Mouse (Mus musculus) stomach, postnatal 0 days (tissue): ENCODE data around the gene Pick1. TPM values are rescaled to one million over a fixed set of nuclear protein-coding genes. Genes with fewer than 3 reads are reported as not detected.
A peak's percentile ranks its signal among the peaks of the same experiment; 100 is the strongest.

Source experiments
- ATAC-seq: fragments of 200-750 bp; cut with Nextera tagmentation; 2 replicates; pipeline ENCODE4 v1.8.0; 2017; ENCODE audit not compliant: low FRiP score, low TSS enrichment
- DNase-seq: peaks from one replicate; pipeline ENCODE4 v3.0.0-alpha.2; 2016; ENCODE audit warnings: low spot score
- H3K27ac ChIP-seq: fragments of 300-500 bp; sonication (generic); replicated peaks from 2 replicates; pipeline ENCODE4 v1.5.1; 2014; ENCODE audit warnings: mild to moderate bottlenecking, control low read depth
- H3K27me3 ChIP-seq: fragments of 300-500 bp; sonication (generic); 2 replicates; pipeline ENCODE4 v1.6.1; 2014; ENCODE audit warnings: low read length; ENCODE audit not compliant: control insufficient read depth, insufficient read depth
- H3K36me3 ChIP-seq: fragments of 300-500 bp; sonication (generic); 2 replicates; pipeline ENCODE4 v1.6.1; 2014; ENCODE audit warnings: low read length, mixed read lengths; ENCODE audit not compliant: control insufficient read depth, insufficient read depth
- H3K4me1 ChIP-seq: fragments of 300-500 bp; sonication (generic); replicated peaks from 2 replicates; pipeline ENCODE4 v1.6.1; 2014; ENCODE audit warnings: antibody characterized with exemption; ENCODE audit not compliant: control insufficient read depth, insufficient read depth
- H3K4me2 ChIP-seq: fragments of 300-500 bp; sonication (generic); replicated peaks from 2 replicates; pipeline ENCODE4 v1.6.1; 2014; ENCODE audit warnings: low read depth, mild to moderate bottlenecking, control low read depth, moderate library complexity
- H3K4me3 ChIP-seq: fragments of 300-500 bp; sonication (generic); 2 replicates; pipeline ENCODE4 v1.5.1; 2014; ENCODE audit warnings: low read depth, low read length, control low read depth
- H3K9ac ChIP-seq: fragments of 300-500 bp; sonication (generic); 2 replicates; pipeline ENCODE4 v1.6.1; 2014; ENCODE audit warnings: mild to moderate bottlenecking, low read length, control low read depth, mixed read lengths
- H3K9me3 ChIP-seq: fragments of 300-500 bp; sonication (generic); 2 replicates; pipeline ENCODE4 v1.6.1; 2016; ENCODE audit warnings: low read length; ENCODE audit not compliant: control insufficient read depth
- CTCF ChIP-seq: IDR thresholded peaks from 2 replicates; pipeline ENCODE4 v1.5.1; 2016; ENCODE audit warnings: antibody characterized with exemption, low read depth, mild to moderate bottlenecking, moderate library complexity
- EP300 ChIP-seq: optimal IDR thresholded peaks from 2 replicates; pipeline ENCODE3; 2016; ENCODE audit warnings: antibody characterized with exemption
- WGBS: fragments of 180-500 bp; shearing (Covaris S2); extraction: QIAGEN DNeasy Blood & Tissue Kit; methylation state at CpG from one replicate; pipeline ENCODE4 v1.1.7; 2014; 5-methylcytosine and 5-hydroxymethylcytosine counted together
- polyA plus RNA-seq: library from polyadenylated mRNA; unstranded; fragments of >200 nt; fragmentation: Nextera tagmentation; extraction: Ambion mirVana; gene quantifications from 2 replicates; pipeline ENCODE4 v1.2.1, GENCODE M21; 2015

Gene Pick1
- polyA plus RNA-seq, 1 experiment from 2014 or later, result 26.7 TPM

GRCm38 (mm10) chr15:79245321-79245720 lies 16.3 kb downstream of the Pick1 start:
- DNase-seq (no peak), ATAC-seq (no peak)
- H3K4me2 ChIP-seq, result no peak overlapping the region
- H3K36me3 ChIP-seq, result peaks cover 20% of the 10 kb centered on the region
- no peak overlapping the region for H3K9ac ChIP-seq
- 88% methylated on average over 3 of the region's 3 CpGs for WGBS
- no peaks in the 10 kb centered on the region for H3K4me1 ChIP-seq
- no peak overlapping the region for H3K27ac ChIP-seq
- no peaks in the 10 kb centered on the region for H3K27me3 ChIP-seq
- no peaks in the 10 kb centered on the region for H3K9me3 ChIP-seq
- H3K4me3 ChIP-seq, result no peak overlapping the region
- no peak for TF ChIP-seq EP300
- no peak for TF ChIP-seq CTCF

GRCm38 (mm10) chr15:79250236-79250635 lies 21.3 kb downstream of the Pick1 start:
- Histone ChIP-seq H3K27ac (no peak overlapping the region), H3K4me2 (no peak overlapping the region), H3K27me3 (peaks cover 4% of the 10 kb centered on the region; the same call in 1 of the 2 replicates), H3K4me1 (no peaks in the 10 kb centered on the region; the same call in 1 of the 2 replicates), H3K9me3 (no peaks in the 10 kb centered on the region), H3K36me3 (peaks cover 13% of the 10 kb centered on the region), H3K4me3 (no peak overlapping the region), H3K9ac (no peak overlapping the region)
- 79% methylated on average over 2 of the region's 2 CpGs for WGBS
- TF ChIP-seq CTCF, result no peak
- no peak for TF ChIP-seq EP300
- DNase-seq (no peak), ATAC-seq (no peak)

GRCm38 (mm10) chr15:79251168-79251567 lies 22.2 kb downstream of the Pick1 start:
- 54% methylated on average over 7 of the region's 7 CpGs for whole genome bisulfite sequencing

DNA sequence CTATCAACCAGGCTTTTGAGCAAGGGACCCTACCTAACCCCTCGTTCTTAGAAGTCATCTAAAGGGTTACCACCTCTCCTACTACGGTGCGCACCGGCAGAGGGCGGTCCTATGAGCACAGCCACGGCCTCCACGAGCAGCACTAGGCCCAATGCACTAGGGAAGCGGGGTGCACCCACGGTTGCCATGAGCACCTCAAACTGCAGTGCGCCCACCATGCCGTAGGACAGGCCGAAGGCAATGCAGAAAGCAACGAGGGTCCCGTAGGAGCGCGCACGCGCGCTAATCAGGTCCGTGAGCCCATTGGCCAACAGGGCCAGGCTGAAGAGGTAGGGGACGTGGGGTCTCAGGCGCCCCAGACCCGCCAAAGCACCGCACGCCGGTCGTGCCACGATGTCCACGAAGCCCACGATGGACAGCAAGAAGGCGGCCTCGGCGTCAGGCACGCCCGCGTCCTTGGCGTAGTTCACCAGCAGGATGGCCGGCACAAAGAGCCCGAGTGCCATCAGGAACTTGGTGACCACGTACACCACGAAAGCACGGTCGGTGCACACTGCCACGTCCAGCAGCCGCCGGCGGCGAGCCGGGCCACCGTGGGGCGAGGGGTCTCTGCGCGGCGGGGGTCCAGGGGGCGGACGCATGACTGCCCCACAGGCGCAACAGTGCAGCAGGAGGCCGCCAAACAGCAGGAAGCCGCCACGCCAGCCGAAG lies 23.0 kb downstream of the Pick1 start:
- 3% methylated on average over 59 of the region's 61 CpGs for whole genome bisulfite sequencing
- DNase-seq (peak; percentile 50), ATAC-seq (peak; percentile 58)
- peaks cover 9% of the 10 kb centered on the region; the same call in 1 of the 2 replicates for H3K36me3 ChIP-seq
- H3K4me3 ChIP-seq, result peak overlapping the region; percentile 33
- peaks cover 4% of the 10 kb centered on the region; the same call in 1 of the 2 replicates for H3K27me3 ChIP-seq
- H3K9ac ChIP-seq, result peak overlapping the region; percentile 56
- no peak for TF ChIP-seq EP300
- peak; percentile 61 for TF ChIP-seq CTCF
- H3K4me1 ChIP-seq, result no peaks in the 10 kb centered on the region; the same call in 1 of the 2 replicates
- H3K27ac ChIP-seq, result no peak overlapping the region
- H3K9me3 ChIP-seq, result no peaks in the 10 kb centered on the region
- H3K4me2 ChIP-seq, result peak overlapping the region; percentile 64

More at GRCm38 (mm10) chr15:79251168-79251567, 22.2 kb downstream of the Pick1 start:
- H3K27ac ChIP-seq, result no peak overlapping the region
- no peak overlapping the region for H3K4me3 ChIP-seq
- peaks cover 4% of the 10 kb centered on the region; the same call in 1 of the 2 replicates for H3K27me3 ChIP-seq
- H3K4me2 ChIP-seq, result no peak overlapping the region
- no peak overlapping the region for H3K9ac ChIP-seq
- ATAC-seq (no peak), DNase-seq (no peak)
- no peaks in the 10 kb centered on the region; the same call in 1 of the 2 replicates for H3K4me1 ChIP-seq
- peaks cover 10% of the 10 kb centered on the region for H3K36me3 ChIP-seq
- TF ChIP-seq EP300, result no peak
- TF ChIP-seq CTCF, result no peak
- H3K9me3 ChIP-seq, result no peaks in the 10 kb centered on the region

DNA sequence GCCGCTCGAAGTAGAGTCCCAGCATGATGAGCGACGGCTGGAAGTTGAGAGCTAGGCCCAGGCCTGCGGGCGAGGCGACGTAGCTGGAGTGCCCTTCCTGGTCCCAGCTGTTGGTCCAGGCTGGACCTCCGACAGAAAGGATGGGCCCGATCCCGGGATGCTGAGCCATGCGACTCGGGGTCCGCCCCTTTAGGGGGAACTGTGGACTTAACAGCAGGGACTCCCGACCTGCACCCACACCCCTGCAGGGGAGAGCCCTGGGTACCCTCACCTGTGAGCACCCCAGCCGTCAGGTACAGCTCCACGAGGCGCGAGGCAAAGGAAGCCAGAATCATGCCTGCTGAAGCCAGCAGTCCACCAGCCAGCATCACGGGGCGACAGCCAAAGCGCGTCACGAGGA lies 23.6 kb downstream of the Pick1 start:
- Histone ChIP-seq H3K36me3 (peaks cover 9% of the 10 kb centered on the region; the same call in 1 of the 2 replicates), H3K27me3 (peaks cover 4% of the 10 kb centered on the region; the same call in 1 of the 2 replicates), H3K27ac (no peak overlapping the region), H3K9me3 (no peaks in the 10 kb centered on the region), H3K9ac (peak overlapping the region; percentile 56), H3K4me3 (peak overlapping the region; percentile 33), H3K4me1 (no peaks in the 10 kb centered on the region; the same call in 1 of the 2 replicates), H3K4me2 (peak overlapping the region; percentile 64)
- DNase-seq (no peak), ATAC-seq (no peak)
- WGBS, result 32% methylated on average over 24 of the region's 24 CpGs
- TF ChIP-seq CTCF (no peak), EP300 (no peak)

DNA sequence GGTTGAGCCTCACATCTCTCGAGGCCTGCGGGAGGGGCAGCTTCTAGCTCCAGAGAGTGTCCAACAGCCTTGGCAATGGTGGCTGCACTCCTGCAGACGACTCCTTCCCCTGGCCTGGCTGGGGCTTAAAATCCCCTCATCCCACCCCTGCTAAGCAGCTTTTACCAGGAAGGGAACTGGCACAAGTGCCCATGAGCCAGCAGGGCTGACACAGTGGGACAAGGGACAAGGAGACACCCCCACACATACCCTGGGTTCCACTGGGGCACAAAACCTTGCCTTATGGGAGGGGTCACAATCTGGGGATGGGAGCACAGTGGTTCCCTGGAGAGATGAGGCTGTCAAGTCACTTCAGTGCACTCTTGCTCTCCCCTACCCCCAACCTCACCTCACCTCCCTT lies 25.7 kb downstream of the Pick1 start, which contains the start of gene Slc16a8:
Gene Slc16a8, minus strand, starts transcription at position 101 of the 400 bp plus-strand sequence.
- no peaks in the 10 kb centered on the region; the same call in 1 of the 2 replicates for H3K4me1 ChIP-seq
- TF ChIP-seq EP300, result no peak
- TF ChIP-seq CTCF, result no peak
- ATAC-seq, result no peak
- DNase-seq, result no peak
- no peak within 1 kb of the TSS for H3K9ac ChIP-seq
- H3K4me2 ChIP-seq, result no peak within 1 kb of the TSS
- H3K27me3 ChIP-seq, result peaks cover 4% of the 10 kb centered on the region; the same call in 1 of the 2 replicates
- H3K4me3 ChIP-seq, result no peak within 1 kb of the TSS
- H3K27ac ChIP-seq, result no peak within 1 kb of the TSS
- no peaks in the 10 kb centered on the region for H3K36me3 ChIP-seq
- WGBS, result 41% methylated on average over 3 of the region's 3 CpGs
- no peaks in the 10 kb centered on the region for H3K9me3 ChIP-seq
